Mouse (Mus musculus) neural tube, embryonic 14.5 days (tissue): ENCODE results near the gene Zfp940. TPM values are rescaled to one million over a fixed set of nuclear protein-coding genes. Genes with fewer than 3 reads are reported as not detected.

Source experiments
- polyA plus RNA-seq: library from polyadenylated mRNA; unstranded; fragments of >200 nt; fragmentation: Nextera tagmentation; extraction: Ambion mirVana; gene quantifications from 2 replicates; pipeline ENCODE4 v1.2.1, GENCODE M21; 2014

Gene Zfp940
- polyA plus RNA-seq, 1 experiment from 2014 or later: 13.4 TPM

Other genes with a start within 250 kb of the Zfp940 start
- gene Catsperg2, start 126.6 kb downstream of the Zfp940 start, polyA plus RNA-seq: 0.18 and 0.19 TPM in 2 replicates
- gene Zfp84, start 85.1 kb downstream of the Zfp940 start, polyA plus RNA-seq: 18.5 and 20.7 TPM in 2 replicates
- 13.9 and 15.2 TPM in 2 replicates for gene Zfp30, start 69.7 kb downstream of the Zfp940 start, polyA plus RNA-seq
- gene Zfp790, start 37.6 kb downstream of the Zfp940 start, polyA plus RNA-seq: 28.7 and 36.4 TPM in 2 replicates
- 24.2 and 28.3 TPM in 2 replicates for gene Zfp420, start 6.3 kb upstream of the Zfp940 start, polyA plus RNA-seq
- 17.0 and 19.5 TPM in 2 replicates for gene Zfp27, start 52.9 kb upstream of the Zfp940 start, polyA plus RNA-seq
- 7.7 and 9.7 TPM in 2 replicates for gene Zfp383, start 54.6 kb upstream of the Zfp940 start, polyA plus RNA-seq
- 21.2 and 25.3 TPM in 2 replicates for gene Zfp74, start 100.4 kb upstream of the Zfp940 start, polyA plus RNA-seq
- 4.0 and 5.5 TPM in 2 replicates for gene Zfp568, start 130.3 kb upstream of the Zfp940 start, polyA plus RNA-seq
- 13.4 and 13.7 TPM in 2 replicates for gene Zfp14, start 197.7 kb upstream of the Zfp940 start, polyA plus RNA-seq
- 10.2 and 11.0 TPM in 2 replicates for gene Zfp82, start 219.2 kb upstream of the Zfp940 start, polyA plus RNA-seq
- gene Gm26920, start 236.7 kb upstream of the Zfp940 start, polyA plus RNA-seq: 2.1 and 4.3 TPM in 2 replicates
- gene Zfp566, start 236.9 kb upstream of the Zfp940 start, polyA plus RNA-seq: 13.8 and 17.1 TPM in 2 replicates
- gene Zfp260, start 241.1 kb upstream of the Zfp940 start, polyA plus RNA-seq: 87.8 and 102 TPM in 2 replicates